Mouse (Mus musculus) intestine, postnatal 0 days (tissue): ENCODE data around the gene Pcsk4. TPM values are rescaled to one million over a fixed set of nuclear protein-coding genes. Genes with fewer than 3 reads are reported as not detected.

Experiments used
- ATAC-seq: fragments of 200-750 bp; cut with Nextera tagmentation; 2 replicates; pipeline ENCODE4 v1.8.0; 2017; ENCODE audit warnings: mild to moderate bottlenecking, moderate TSS enrichment, moderate library complexity
- H3K27ac ChIP-seq: fragments of 300-500 bp; sonication (generic); 2 replicates; pipeline ENCODE4 v1.5.1; 2014; ENCODE audit warnings: mild to moderate bottlenecking, low read depth, low read length, moderate library complexity
- H3K27me3 ChIP-seq: fragments of 300-500 bp; sonication (generic); replicated peaks from 2 replicates; pipeline ENCODE4 v1.6.1; 2014; ENCODE audit warnings: low read length, mixed read lengths; ENCODE audit not compliant: control insufficient read depth, insufficient read depth
- H3K36me3 ChIP-seq: fragments of 300-500 bp; sonication (generic); 2 replicates; pipeline ENCODE4 v1.6.1; 2014; ENCODE audit warnings: mild to moderate bottlenecking, moderate library complexity; ENCODE audit not compliant: control insufficient read depth, insufficient read depth
- H3K4me1 ChIP-seq: fragments of 300-500 bp; sonication (generic); replicated peaks from 2 replicates; pipeline ENCODE4 v1.6.1; 2014; ENCODE audit warnings: antibody characterized with exemption, low read length, mixed read lengths; ENCODE audit not compliant: control insufficient read depth, insufficient read depth
- H3K4me2 ChIP-seq: fragments of 300-500 bp; sonication (generic); replicated peaks from 2 replicates; pipeline ENCODE4 v1.6.1; 2014; ENCODE audit warnings: low read depth, mild to moderate bottlenecking, moderate library complexity
- H3K4me3 ChIP-seq: fragments of 300-500 bp; sonication (generic); 2 replicates; pipeline ENCODE4 v1.5.1; 2014; ENCODE audit warnings: low read depth, low read length
- H3K9ac ChIP-seq: fragments of 300-500 bp; sonication (generic); 2 replicates; pipeline ENCODE4 v1.6.1; 2014; ENCODE audit warnings: mild to moderate bottlenecking, low read depth, low read length
- H3K9me3 ChIP-seq: fragments of 300-500 bp; sonication (generic); 2 replicates; pipeline ENCODE4 v1.6.1; 2016; ENCODE audit warnings: mixed run types; ENCODE audit not compliant: control insufficient read depth
- CTCF ChIP-seq: sonication (generic); IDR thresholded peaks from 2 replicates; pipeline ENCODE4 v1.5.1; 2016; ENCODE audit warnings: low read depth, mild to moderate bottlenecking, control low read depth, antibody characterized with exemption, moderate library complexity
- WGBS: fragments of 180-500 bp; shearing (Covaris S2); extraction: QIAGEN DNeasy Blood & Tissue Kit; methylation state at CpG from one replicate; pipeline ENCODE4 v1.1.7; 2014; 5-methylcytosine and 5-hydroxymethylcytosine counted together
- polyA plus RNA-seq: library from polyadenylated mRNA; unstranded; fragments of >200 nt; fragmentation: Nextera tagmentation; extraction: Ambion mirVana; gene quantifications from 2 replicates; pipeline ENCODE4 v1.2.1, GENCODE M21; 2015

The Pcsk4 gene
- polyA plus RNA-seq, 1 experiment from 2014 or later: 13.1 TPM

DNA sequence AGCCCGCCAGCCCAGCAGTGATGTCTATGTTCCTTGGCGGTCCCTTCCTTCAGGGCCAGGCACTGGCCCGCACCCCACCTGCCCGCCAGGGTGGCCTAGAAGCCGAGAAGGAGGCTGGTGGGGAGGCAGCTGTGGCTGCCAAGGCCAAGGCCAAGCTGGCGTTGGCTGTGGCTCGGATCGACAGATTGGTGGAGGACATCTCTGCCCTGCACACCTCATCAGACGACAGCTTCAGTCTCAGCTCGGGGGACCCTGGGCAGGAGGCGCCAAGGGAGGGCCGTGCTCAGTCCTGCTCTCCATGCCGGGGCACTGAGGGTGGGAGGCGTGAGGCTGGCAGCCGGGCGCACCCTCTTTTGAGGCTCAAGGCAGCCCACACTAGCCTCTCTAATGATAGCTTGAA, 17.7 kb downstream of the Pcsk4 start:
- Histone ChIP-seq H3K9me3 (no peaks in the 10 kb centered on the region), H3K27ac (no peak overlapping the region), H3K4me3 (no peak overlapping the region), H3K4me1 (peaks cover 4% of the 10 kb centered on the region; the same call in 1 of the 2 replicates), H3K9ac (no peak overlapping the region), H3K4me2 (no peak overlapping the region), H3K36me3 (no peaks in the 10 kb centered on the region; the same call in 1 of the 2 replicates), H3K27me3 (peaks cover 47% of the 10 kb centered on the region)
- ATAC-seq: no peak
- TF ChIP-seq CTCF: no peak
- 83% methylated on average over 16 of the region's 16 CpGs for WGBS

DNA sequence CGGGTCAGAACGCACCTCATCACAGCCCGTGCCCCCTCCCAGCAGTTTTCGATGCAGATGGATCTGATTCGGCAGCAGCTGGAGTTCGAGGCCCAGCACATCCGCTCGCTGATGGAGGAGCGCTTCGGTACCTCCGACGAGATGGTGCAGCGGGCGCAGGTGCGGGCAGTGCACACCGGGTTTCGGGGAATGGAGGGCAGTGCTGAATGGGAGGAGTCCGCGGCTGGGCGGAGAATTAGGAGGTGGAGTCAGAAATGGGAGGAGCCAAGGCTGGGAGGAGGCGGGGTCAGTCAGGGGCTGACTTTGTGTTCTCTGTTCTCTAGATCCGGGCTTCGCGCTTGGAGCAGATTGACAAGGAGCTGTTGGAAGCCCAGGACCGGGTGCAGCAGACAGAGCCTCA, 24.4 kb downstream of the Pcsk4 start:
- 10% methylated on average over 25 of the region's 25 CpGs for WGBS
- no peak overlapping the region; the same call in 1 of the 2 replicates for H3K4me3 ChIP-seq
- peak; percentile 37; the same call in 1 of the 2 replicates for ATAC-seq
- no peaks in the 10 kb centered on the region for H3K9me3 ChIP-seq
- TF ChIP-seq CTCF: no peak
- H3K36me3 ChIP-seq: no peaks in the 10 kb centered on the region; the same call in 1 of the 2 replicates
- no peak overlapping the region for H3K9ac ChIP-seq
- peak overlapping the region; percentile 45 for H3K4me2 ChIP-seq
- no peak overlapping the region for H3K27ac ChIP-seq
- peaks cover 51% of the 10 kb centered on the region for H3K27me3 ChIP-seq
- H3K4me1 ChIP-seq: no peaks in the 10 kb centered on the region

DNA sequence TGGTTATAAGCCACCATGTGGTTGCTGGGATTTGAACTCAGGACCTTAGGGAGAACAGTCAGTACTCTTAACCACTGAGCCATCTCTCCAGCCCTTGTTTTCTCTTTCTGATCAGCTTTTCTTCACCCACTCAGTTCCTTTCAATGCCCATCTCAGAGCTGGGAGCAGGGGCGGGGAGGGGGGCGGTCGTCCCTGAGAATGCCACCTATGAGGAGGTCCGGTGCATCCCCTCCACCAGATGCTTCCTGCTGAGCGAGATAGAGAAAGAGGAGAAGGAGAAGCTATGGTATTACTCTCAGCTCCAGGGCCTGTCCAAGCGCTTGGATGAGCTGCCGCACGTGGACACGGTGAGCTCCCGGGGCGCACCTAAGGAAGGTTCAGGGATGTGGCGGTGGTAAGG, 24.8 kb downstream of the Pcsk4 start:
- peaks cover 55% of the 10 kb centered on the region for H3K27me3 ChIP-seq
- no peaks in the 10 kb centered on the region for H3K9me3 ChIP-seq
- no peaks in the 10 kb centered on the region for H3K4me1 ChIP-seq
- WGBS: 21% methylated on average over 12 of the region's 12 CpGs
- peak overlapping the region; percentile 45; the same call in 1 of the 2 replicates for H3K4me2 ChIP-seq
- ATAC-seq: 0 out of 2 replicates have a peak, but pooled peaks have one; percentile 6
- H3K27ac ChIP-seq: no peak overlapping the region
- no peaks in the 10 kb centered on the region; the same call in 1 of the 2 replicates for H3K36me3 ChIP-seq
- H3K4me3 ChIP-seq: no peak overlapping the region; the same call in 1 of the 2 replicates
- H3K9ac ChIP-seq: no peak overlapping the region
- no peak for TF ChIP-seq CTCF

DNA sequence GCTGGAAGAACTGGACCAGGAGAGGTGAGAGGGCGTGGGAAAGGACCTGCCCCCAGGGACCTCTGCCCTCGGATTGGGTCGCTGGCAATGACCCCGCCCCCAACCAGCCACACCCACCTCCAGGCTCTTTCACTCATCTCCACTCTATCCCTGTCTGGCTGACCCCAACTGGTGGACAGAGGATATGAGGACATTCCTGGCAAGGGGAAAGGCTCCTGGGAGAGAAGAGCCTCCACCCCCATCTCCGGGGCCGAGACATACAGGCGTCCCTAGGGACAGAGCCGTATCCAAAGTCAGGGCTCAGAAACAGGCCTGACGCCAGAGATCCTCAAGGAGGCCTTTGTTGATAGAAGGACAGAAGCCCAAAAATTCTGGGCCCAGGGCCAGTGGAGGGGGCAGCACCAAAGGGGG, 26.8 kb downstream of the Pcsk4 start:
- H3K27ac ChIP-seq: no peak overlapping the region
- peak overlapping the region; percentile 14 for H3K4me2 ChIP-seq
- no peak overlapping the region for H3K4me3 ChIP-seq
- no peaks in the 10 kb centered on the region for H3K4me1 ChIP-seq
- no peak overlapping the region for H3K9ac ChIP-seq
- TF ChIP-seq CTCF: 0 out of 2 replicates have a peak, but pooled peaks have one; percentile 20
- H3K27me3 ChIP-seq: peaks cover 71% of the 10 kb centered on the region
- 13% methylated on average over 9 of the region's 9 CpGs for WGBS
- no peaks in the 10 kb centered on the region; the same call in 1 of the 2 replicates for H3K36me3 ChIP-seq
- H3K9me3 ChIP-seq: no peaks in the 10 kb centered on the region
- ATAC-seq: no peak; the same call in 1 of the 2 replicates

DNA sequence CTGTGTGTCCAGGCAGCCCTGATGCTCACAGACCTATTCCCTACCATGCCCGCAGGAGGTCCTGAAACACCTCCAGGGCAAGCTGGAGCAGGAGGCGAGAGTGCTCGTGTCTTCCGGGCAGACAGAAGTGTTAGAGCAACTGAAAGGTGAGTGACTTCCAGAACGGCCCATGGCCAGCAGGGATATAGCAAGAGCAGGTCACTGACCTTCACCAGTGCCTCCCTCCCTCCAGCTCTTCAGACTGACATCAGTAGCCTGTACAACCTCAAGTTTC, 27.3 kb downstream of the Pcsk4 start:
- Histone ChIP-seq H3K27ac (no peak overlapping the region; the same call in 1 of the 2 replicates), H3K4me1 (no peaks in the 10 kb centered on the region), H3K4me3 (no peak overlapping the region), H3K36me3 (no peaks in the 10 kb centered on the region; the same call in 1 of the 2 replicates), H3K4me2 (peak overlapping the region; percentile 14), H3K9ac (no peak overlapping the region), H3K27me3 (peaks cover 71% of the 10 kb centered on the region), H3K9me3 (no peaks in the 10 kb centered on the region)
- no peak for TF ChIP-seq CTCF
- no peak for ATAC-seq
- 56% methylated on average over 5 of the region's 5 CpGs for WGBS

DNA sequence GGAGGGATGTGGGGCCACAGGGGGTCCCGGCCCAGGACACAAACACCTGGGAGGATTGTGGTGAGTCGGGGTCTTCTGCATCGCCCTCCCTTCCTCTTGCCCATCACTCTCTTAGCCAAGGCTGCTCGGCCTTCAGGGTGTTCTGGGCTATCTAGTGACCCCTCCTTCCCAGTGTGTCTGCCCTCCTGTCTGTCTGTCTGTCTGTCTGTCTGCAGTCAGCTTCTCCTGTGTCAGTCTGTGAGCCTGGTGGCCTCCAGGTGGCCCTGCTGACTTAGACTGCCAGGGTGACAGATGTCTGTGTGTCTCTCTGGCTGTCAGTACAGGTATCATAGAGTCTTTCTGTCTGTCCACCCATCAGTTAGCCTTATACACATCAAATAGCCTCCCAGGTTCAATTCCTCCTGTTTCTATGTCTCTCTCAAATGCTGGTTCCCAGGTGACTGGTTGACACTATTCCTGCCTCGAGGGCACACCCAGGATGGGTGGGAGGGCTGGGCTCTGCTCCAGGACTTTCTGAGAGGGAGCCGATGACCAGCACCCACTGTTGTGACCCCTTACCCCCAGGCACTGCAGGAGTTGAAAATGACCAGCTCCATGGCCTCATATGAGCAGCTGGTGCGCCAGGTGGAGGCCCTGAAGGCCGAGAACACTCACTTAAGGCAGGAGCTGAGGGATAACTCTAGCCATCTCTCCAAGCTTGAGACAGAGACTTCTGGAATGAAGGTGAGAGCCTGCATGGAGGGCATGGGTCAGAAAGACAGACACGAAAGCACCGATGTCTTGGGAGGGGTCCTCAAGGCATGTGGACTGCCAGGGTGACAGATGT, 27.8 kb downstream of the Pcsk4 start:
- Histone ChIP-seq H3K36me3 (no peaks in the 10 kb centered on the region), H3K9me3 (no peaks in the 10 kb centered on the region), H3K4me1 (no peaks in the 10 kb centered on the region), H3K27me3 (peaks cover 71% of the 10 kb centered on the region), H3K4me3 (no peak overlapping the region), H3K27ac (no peak overlapping the region), H3K4me2 (no peak overlapping the region), H3K9ac (no peak overlapping the region)
- ATAC-seq: no peak
- whole genome bisulfite sequencing: 73% methylated on average over 10 of the region's 10 CpGs
- TF ChIP-seq CTCF: no peak
